ENCODE assay signal across 9 mouse cellular contexts in genomic region chr11:116918323-116919185, GRCm38 (mm10). TPM values are rescaled to one million over a fixed set of nuclear protein-coding genes. Genes with fewer than 3 reads are reported as not detected.
DNase-seq lines count a peak whose midpoint lies in the region; TF ChIP-seq lines count a peak whose summit lies in the region.
"Had no signal": no experiment of that assay in that cellular context is flagged by ENCODE, and none has a peak within 500 bp of the region (broad histone marks: within the 10 kb centered on the region; RNA-seq: fewer than 3 reads in every experiment).

Gene Mgat5b, plus strand, starts transcription at chr11:116918863.

- no peak for TF ChIP-seq POLR2A in cortical plate, adult 2 months (IDR thresholded peaks at IDR 0.05; ENCODE audit: extremely low read depth, insufficient read depth, low read length)

- peak; percentile 64 for TF ChIP-seq CTCF in cortical plate, adult 2 months (IDR thresholded peaks at IDR 0.05; ENCODE audit: extremely low read depth, insufficient read depth, low read length)

- peak within 1 kb of the TSS; percentile 64 for H3K4me3 ChIP-seq in cortical plate, adult 2 months (ENCODE audit: insufficient read depth, low read length)
- H3K4me3 ChIP-seq: myocyte had no signal

- peak within 1 kb of the TSS; percentile 31; the same call in 1 of the 2 replicates for H3K27ac ChIP-seq in cortical plate, adult 2 months (ENCODE audit: insufficient read depth, low read length)

- peak; percentile 75 to 93 for DNase-seq in adrenal gland, adult (ENCODE audit: inconsistent age in 2 of 2, low spot score in 1 of 2)
- DNase-seq in gastrocnemius, postnatal 10 days = peak; percentile 92
- DNase-seq in hindlimb bud, embryonic 11.5 days (ENCODE audit: extremely low spot score, low read depth, low spot score) = peak; percentile 61
- DNase-seq in left cerebral cortex, adult 18-20 months (ENCODE audit: low spot score in 2 of 2) = peak; percentile 92
- DNase-seq in lung, postnatal 4 days = peak; percentile 80 to 86
- peak; percentile 87 for DNase-seq in retina, postnatal 7 days (ENCODE audit: low read depth, low spot score)
- DNase-seq in urinary bladder, adult 18-20 months (ENCODE audit: low spot score in 2 of 2) = peak; percentile 54 to 82

- peaks cover 7% of the 10 kb centered on the region for H3K4me1 ChIP-seq in cortical plate, adult 2 months (ENCODE audit: control insufficient read depth, insufficient read depth, low read length)

RNA-seq across cellular contexts. Expression of gene Mgat5b, which starts in this region (rescaled TPM):
- polyA plus RNA-seq in cortical plate, adult 2 months (2012; rRNA removed) = 56.9 and 62.1 TPM in 2 replicates
- 1 to 10 TPM in 1 of 2 experiments, under 1 TPM in 1; 0.54 to 1.1 TPM for total RNA-seq in gastrocnemius, postnatal 10 days (2021)
- total RNA-seq in left cerebral cortex, adult 18-20 months (2021) = 10 to 100 TPM; 82.9 to 85.7 TPM
- polyA plus RNA-seq: myocyte had no signal

Comparison
In these comparisons a context has a peak if more than half of its experiments do, and no peak if none do; other contexts are left out.
1. Peak in every context shown above with its lines: DNase-seq, H3K4me3 ChIP-seq and H3K27ac ChIP-seq.
2. RNA of gene Mgat5b (total RNA-seq): 82.9 to 85.7 TPM in left cerebral cortex, adult 18-20 months; 0.54 to 1.1 TPM in gastrocnemius, postnatal 10 days; every median in the first group is over 10 times any median in the second.